Mouse (Mus musculus) stomach, adult 2 months (tissue): ENCODE measurements around the gene Aprt. TPM values are rescaled to one million over a fixed set of nuclear protein-coding genes. Genes with fewer than 3 reads are reported as not detected.

Experiments used
- polyA plus RNA-seq: library from polyadenylated mRNA; depleted of rRNA; stranded (reverse); fragments of >200 nt; gene quantifications from 2 replicates; pipeline ENCODE4 v1.2.3, GENCODE M21; 2012; rRNA removed

Gene Aprt
- polyA plus RNA-seq = 143 and 230 TPM in 2 replicates

GRCm38 (mm10) chr8:122576648-122577022 is at the start of gene Aprt:
Gene Aprt (minus strand): TSS chr8:122576909.

DNA sequence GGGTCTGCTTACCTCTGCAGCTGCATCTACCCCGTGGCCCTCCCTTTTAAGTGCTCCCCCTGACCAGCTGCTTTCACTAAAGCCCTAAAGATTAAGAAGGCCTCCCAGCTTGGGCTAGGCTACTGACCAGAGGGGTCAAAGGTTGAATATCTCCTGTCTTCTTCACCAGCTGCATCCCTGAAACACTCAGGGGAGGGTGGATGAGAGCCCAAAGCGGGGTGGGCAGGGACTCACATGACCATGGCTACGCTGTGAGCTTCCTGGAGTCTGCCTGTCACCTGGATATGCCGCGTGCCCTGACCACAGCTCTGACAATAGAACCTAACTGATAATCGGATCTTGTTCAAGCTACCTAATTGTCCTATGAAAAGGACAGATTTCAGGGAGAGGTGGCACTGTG is 46.0 kb upstream of the Aprt start, which contains the start of gene Pabpn1l:
TSS of gene Pabpn1l (minus strand) at position 13 of the 400 bp plus-strand sequence.

GRCm38 (mm10) chr8:122611295-122612133 is 34.8 kb upstream of the Aprt start, which contains the start of the genes Galns and Trappc2l:
Gene Galns (minus strand): TSS chr8:122611463.
Gene Trappc2l (plus strand): TSS chr8:122611640.

GRCm38 (mm10) chr8:122567361-122568108 is 9.2 kb downstream of the Aprt start, which contains the start of gene Cdt1:
Gene Cdt1 (plus strand): TSS chr8:122568015.

DNA sequence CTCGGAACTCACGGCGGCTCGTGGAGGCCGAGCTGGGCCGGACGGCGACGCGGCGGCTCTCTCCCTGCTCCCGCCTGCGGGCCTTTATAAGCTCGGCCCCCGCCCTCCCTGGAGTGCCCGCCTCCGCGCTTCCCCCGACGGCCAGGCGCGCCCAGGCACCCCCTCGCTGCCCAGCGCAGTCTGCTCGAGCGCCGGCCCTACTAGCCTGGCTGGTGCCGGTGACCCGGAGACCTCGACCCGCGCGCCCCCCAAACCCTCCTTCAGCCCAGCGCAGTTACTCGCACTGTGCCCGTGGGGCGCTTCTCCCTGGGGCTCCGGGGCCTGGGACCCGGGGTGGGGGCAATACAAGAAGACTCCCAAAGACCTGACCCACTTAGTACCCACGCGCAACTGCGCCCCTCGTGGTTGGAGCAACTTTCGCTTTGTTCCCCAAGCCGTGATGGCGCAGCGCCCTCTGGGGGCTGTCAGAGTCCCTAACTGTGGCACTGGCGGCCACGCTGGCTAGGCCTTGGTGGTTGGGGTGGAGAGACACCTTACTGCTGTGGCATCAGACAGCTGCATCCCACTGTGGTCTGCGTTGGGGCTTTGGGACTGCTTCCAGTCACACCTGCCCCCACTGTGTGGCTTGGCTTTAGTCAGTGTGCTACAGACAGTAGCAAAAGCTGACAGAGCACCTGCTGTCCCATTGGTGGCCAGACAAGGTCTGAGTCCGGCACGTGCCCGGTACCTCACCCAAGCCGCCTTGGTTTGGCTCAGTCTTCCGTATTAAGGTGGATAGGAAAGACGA is 25.3 kb downstream of the Aprt start, which contains the start of gene Piezo1:
TSS of gene Piezo1 (minus strand) at position 65 of the 787 bp plus-strand sequence.

Other genes starting within 250 kb of the Aprt start
- gene Trhr2, start 216.2 kb downstream of the Aprt start, polyA plus RNA-seq = 0.10 and 0.12 TPM in 2 replicates
- gene Zc3h18, start 200.3 kb downstream of the Aprt start, polyA plus RNA-seq = 8.7 and 12.0 TPM in 2 replicates
- gene Il17c, start 154.9 kb downstream of the Aprt start, polyA plus RNA-seq = 0.62 TPM in 1 of 2 replicates, not detected in the other
- gene Cyba, start 144.0 kb downstream of the Aprt start, polyA plus RNA-seq = 98.1 and 167 TPM in 2 replicates
- gene Mvd, start 133.5 kb downstream of the Aprt start, polyA plus RNA-seq = 23.8 and 27.7 TPM in 2 replicates
- gene Snai3, start 116.2 kb downstream of the Aprt start, polyA plus RNA-seq = 3.2 and 5.0 TPM in 2 replicates
- 34.2 and 46.6 TPM in 2 replicates for gene Rnf166, start 100.8 kb downstream of the Aprt start, polyA plus RNA-seq
- gene Ctu2, start 100.8 kb downstream of the Aprt start, polyA plus RNA-seq = 20.3 and 26.9 TPM in 2 replicates
- 41.3 and 43.5 TPM in 2 replicates for gene Piezo1, start 25.6 kb downstream of the Aprt start, polyA plus RNA-seq
- gene Cdt1, start 8.9 kb downstream of the Aprt start, polyA plus RNA-seq = 8.9 and 27.7 TPM in 2 replicates
- gene Galns, start 34.6 kb upstream of the Aprt start, polyA plus RNA-seq = 3.8 and 5.1 TPM in 2 replicates
- gene Trappc2l, start 34.7 kb upstream of the Aprt start, polyA plus RNA-seq = 70.7 and 75.9 TPM in 2 replicates
- 0.14 TPM in 1 of 2 replicates, not detected in the other for gene Pabpn1l, start 45.8 kb upstream of the Aprt start, polyA plus RNA-seq
- gene Cbfa2t3, start 122.2 kb upstream of the Aprt start, polyA plus RNA-seq = 5.2 and 6.4 TPM in 2 replicates
- 13.9 and 15.6 TPM in 2 replicates for gene Acsf3, start 198.6 kb upstream of the Aprt start, polyA plus RNA-seq